Mouse (Mus musculus) G1E-ER4 (cell line): ENCODE results near the gene Celf2. TPM values are rescaled to one million over a fixed set of nuclear protein-coding genes. Genes with fewer than 3 reads are reported as not detected.

Experiments
- GATA1 ChIP-seq: IDR thresholded peaks from one replicate; pipeline ENCODE4 v1.8.0; 2012; ENCODE audit warnings: low read length, inconsistent platforms
- polyA plus RNA-seq: library from polyadenylated mRNA; stranded (reverse); fragments of >175 nt; gene quantifications from 2 replicates; pipeline ENCODE4 v1.2.3, GENCODE M21; 2012

The Celf2 gene
- polyA plus RNA-seq, 1 experiment = 0.32 TPM

GRCm38 (mm10) chr2:7179186-7179585 lies 330.2 kb downstream of the Celf2 start:
- TF ChIP-seq GATA1 = no peak

- no peak for TF ChIP-seq GATA1
Measured at GRCm38 (mm10) chr2:7173271-7174064, 335.9 kb downstream of the Celf2 start.

GRCm38 (mm10) chr2:7171087-7171696 lies 338.2 kb downstream of the Celf2 start:
- no peak for TF ChIP-seq GATA1

GRCm38 (mm10) chr2:7165786-7166185 lies 343.6 kb downstream of the Celf2 start:
- TF ChIP-seq GATA1 = no peak

- no peak for TF ChIP-seq GATA1
Measured at GRCm38 (mm10) chr2:7160108-7160507, 349.3 kb downstream of the Celf2 start.

- no peak for TF ChIP-seq GATA1
Measured at GRCm38 (mm10) chr2:7147303-7147702, 362.1 kb downstream of the Celf2 start.

- TF ChIP-seq GATA1 = no peak
Measured at GRCm38 (mm10) chr2:7145541-7146043, 363.8 kb downstream of the Celf2 start.

GRCm38 (mm10) chr2:7144871-7145270 lies 364.5 kb downstream of the Celf2 start:
- TF ChIP-seq GATA1 = no peak

- no peak for TF ChIP-seq GATA1
Measured at GRCm38 (mm10) chr2:7123366-7123765, 386.0 kb downstream of the Celf2 start.

- TF ChIP-seq GATA1 = no peak
Measured at GRCm38 (mm10) chr2:7115801-7116200, 393.6 kb downstream of the Celf2 start.

GRCm38 (mm10) chr2:7115161-7115560 lies 394.2 kb downstream of the Celf2 start:
- no peak for TF ChIP-seq GATA1

GRCm38 (mm10) chr2:7113738-7114137 lies 395.6 kb downstream of the Celf2 start:
- no peak for TF ChIP-seq GATA1

- TF ChIP-seq GATA1 = no peak
Measured at GRCm38 (mm10) chr2:7112156-7112813, 397.1 kb downstream of the Celf2 start.

- no peak for TF ChIP-seq GATA1
Measured at GRCm38 (mm10) chr2:7093414-7093813, 415.9 kb downstream of the Celf2 start.

GRCm38 (mm10) chr2:7092641-7093040 lies 416.7 kb downstream of the Celf2 start:
- TF ChIP-seq GATA1 = no peak

GRCm38 (mm10) chr2:7090496-7090895 lies 418.9 kb downstream of the Celf2 start:
- TF ChIP-seq GATA1 = no peak
